Mouse (Mus musculus): ENCODE measurements at regions not wholly inside any gene's neighbourhood (a gene's known extent, or its start where the extent isn't known, plus 50 kb on each side); places are given as distances from the start of the nearest gene placed in this dataset.
A peak's percentile ranks its signal among the peaks of the same experiment; 100 is the strongest.

DNA sequence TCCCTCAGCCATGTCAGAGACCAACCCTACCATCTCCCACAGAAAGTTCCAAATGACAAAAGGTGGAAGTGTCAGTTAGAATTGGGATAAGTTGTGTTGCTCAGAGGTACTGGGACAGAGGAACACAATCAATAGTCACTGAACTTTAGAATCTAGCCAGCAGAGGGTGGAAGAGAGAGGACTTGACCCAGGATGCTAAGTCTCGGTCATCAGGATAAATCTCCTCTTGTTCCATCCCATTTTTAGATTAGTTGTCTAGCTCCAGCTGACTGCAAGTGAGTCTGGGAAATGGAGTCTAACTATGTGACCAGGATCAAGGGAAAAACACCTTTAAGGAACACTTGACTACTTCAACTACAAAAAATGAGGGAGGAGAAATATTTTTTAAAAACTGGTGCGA lies 91.5 kb downstream of the Fam84b start:
- no peak for DNase-seq

GRCm38 (mm10) chr15:60760015-60760437 lies 93.6 kb downstream of the Fam84b start:
- DNase-seq = peak; percentile 69

GRCm38 (mm10) chr15:60754246-60754645 lies 99.3 kb downstream of the Fam84b start:
- no peak for DNase-seq

DNA sequence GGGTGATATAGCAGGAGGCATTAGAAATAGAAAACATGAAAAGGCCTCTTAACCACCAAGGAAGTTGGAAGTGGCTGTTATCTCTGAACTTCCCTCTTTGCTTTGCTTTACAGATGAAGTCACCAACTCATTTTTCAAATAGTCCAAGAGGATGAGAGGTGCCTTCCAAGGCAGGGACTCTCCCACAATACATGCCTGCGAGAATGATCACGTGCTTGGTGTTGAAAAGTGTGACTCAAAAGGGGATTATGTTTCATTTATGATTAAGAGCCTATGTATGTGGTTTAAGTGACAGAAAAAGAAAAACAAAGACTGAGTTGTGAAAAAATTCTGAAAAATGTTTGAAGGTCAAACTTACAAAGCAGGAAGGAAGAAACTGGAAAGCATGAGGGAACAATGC lies 114.0 kb downstream of the Fam84b start:
- no peak for DNase-seq

- no peak for DNase-seq
Measured at GRCm38 (mm10) chr15:60738258-60738657, 115.3 kb downstream of the Fam84b start.

DNA sequence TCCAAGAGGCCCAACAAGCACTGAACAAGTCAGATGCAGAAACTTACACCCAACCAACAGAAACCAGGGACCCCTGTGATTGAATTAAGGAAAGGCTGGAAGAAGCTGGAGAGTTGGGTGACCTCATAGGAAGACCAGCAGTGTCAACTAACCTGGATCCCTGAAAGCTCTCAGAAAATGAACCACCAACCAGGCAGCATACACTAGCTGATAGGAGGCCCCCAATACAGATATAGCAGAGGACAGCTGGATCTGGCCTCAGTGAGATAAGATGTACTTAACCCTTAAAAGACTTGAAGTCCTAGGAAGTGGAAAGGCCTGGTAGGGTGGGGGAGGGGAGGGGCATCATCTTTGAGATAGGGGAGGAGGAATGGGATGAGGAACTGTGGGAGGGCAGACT lies 121.2 kb downstream of the Fam84b start:
- DNase-seq = no peak

- no peak for DNase-seq
Measured at GRCm38 (mm10) chr15:60728754-60729153, 124.8 kb downstream of the Fam84b start.

- DNase-seq = peak; percentile 11
Measured at GRCm38 (mm10) chr15:60728337-60728736, 125.2 kb downstream of the Fam84b start.

DNA sequence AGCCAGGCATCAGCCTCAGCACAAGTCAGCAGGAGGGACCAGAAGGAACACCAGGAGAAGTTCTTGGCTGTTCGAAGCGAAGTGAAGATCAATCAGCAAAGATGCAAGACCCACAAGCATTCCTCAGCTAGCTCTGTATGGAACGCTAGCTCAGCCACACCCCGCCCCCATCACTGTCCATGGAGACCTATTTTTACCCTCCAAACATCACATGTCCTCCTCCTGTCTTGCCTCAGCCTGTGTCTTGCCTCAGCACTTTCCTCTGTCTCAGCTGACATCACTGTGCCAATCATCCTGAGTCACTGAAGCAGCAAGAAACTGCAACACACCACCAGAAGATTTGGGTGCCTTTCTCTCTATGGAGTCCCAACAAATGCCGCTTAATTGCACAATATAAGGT lies 134.2 kb downstream of the Fam84b start:
- no peak for DNase-seq

GRCm38 (mm10) chr15:60708678-60709077 lies 144.9 kb downstream of the Fam84b start:
- peak; percentile 84 for DNase-seq

GRCm38 (mm10) chr15:60706009-60706408 lies 147.6 kb downstream of the Fam84b start:
- DNase-seq = no peak

GRCm38 (mm10) chr15:60701273-60701672 lies 152.3 kb downstream of the Fam84b start:
- DNase-seq = peak; percentile 58

DNA sequence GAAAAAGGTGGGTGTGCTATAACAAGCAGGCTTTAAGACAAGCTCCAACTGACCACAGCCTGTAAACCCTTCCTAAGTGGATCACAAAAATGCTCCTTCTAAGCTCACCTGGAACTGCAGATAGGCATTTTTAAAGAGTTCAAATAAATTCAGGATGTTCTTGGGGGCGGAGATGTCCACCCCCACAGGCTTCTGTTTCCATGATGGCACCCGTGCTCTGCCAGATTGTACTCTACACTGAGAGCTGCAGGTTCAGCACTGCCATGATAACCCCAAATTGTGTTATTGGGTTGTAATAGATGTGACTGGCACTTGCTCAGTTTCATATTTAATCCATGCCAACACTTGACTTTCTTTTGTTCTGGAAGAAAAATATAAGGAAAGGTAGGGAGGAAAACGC lies 158.8 kb downstream of the Fam84b start:
- DNase-seq = no peak

DNA sequence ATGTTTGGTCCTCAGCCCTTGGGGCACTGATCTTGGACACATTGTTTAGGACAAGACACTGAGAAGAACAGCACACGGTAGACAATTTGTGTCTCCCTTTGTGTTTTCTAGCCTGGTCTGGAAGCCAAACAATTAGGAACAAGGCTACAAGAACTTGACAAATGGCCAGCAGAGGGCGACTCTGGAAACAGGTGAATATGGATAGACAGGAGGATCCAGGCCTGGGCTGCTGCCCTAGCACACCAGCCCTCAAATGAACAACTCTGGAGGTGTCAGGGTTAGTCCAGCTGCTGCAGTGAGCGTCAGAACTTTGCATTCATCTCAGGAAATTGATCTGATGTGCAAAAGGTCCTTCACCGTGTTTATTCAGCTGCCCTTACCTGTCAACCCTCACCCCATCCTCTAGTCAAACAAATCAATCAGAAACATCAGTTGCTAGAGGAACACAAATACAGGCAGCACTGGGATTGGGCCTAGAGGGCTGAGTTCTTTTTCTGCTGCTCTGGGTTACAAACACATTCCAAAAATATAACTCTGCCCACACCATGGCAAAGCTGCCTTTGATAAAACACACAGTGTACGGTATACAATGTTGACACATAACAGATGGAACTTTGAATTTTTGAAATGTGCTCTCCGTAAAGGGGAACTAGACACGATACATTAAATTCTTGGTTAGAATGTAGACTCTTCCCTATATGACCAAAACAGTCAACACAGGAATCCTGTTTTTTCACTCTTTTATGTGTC lies 159.7 kb downstream of the Fam84b start:
- peak; percentile 50 for DNase-seq

GRCm38 (mm10) chr15:60692718-60693597 lies 160.6 kb downstream of the Fam84b start:
- peak; percentile 53 for DNase-seq

DNA sequence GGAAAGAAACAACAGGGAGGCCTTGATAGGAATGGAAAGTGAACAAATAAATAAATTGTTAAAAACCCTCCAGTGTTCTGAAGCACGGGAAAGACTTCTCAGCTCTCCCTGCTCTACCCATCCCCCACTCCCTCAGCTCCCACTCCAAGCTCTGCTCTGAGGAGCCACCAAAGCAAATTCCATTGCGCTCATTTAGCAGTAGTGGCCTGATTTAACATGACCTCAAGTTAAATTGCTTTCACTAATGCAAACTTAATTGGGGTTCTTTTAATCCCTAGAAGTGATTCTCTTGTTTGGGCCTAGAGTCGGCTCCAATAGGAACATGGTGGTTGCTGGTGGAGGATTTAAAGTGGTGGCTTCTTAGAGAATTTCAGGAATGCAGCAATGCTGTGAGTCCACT lies 161.4 kb downstream of the Fam84b start:
- DNase-seq = peak; percentile 91

DNA sequence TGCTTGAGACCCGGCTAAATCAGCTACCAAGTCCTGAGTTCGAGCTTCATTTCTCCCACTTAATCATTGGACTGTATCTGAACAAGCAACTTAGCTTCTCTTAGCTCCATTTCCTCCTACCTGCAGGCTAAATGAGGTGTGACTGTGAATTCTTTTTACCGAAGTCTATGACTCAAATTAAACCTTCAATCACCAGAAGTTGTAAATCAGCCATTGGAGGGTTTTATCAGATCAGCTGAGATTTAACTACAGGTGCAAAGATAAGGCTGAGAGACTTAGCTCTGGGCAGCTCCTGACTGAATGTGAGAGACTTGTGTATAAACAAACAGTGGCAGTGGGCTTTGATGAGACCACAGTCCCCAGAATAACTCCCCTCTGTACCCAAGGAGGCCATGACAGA lies 176.2 kb downstream of the Fam84b start:
- no peak for DNase-seq

DNA sequence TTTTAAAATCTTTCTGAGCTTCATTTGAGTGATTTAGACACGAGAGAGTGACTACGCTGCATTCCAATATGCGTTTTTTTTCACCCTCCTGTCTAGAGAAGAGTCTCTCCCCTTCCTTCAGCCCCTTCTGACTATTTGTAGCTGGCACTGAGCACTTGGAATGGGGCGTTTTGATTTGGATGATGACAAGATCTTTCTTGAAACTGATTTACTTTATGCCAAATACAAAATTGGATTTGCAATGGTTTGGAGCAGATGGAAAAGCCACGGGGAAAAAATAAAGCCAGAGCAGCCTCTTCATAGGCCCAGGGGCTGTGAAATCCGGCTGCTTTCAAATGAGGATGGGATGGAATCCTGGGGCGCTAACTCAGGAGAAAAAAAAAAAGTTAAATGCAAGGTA lies 196.0 kb downstream of the Fam84b start:
- no peak for DNase-seq

DNA sequence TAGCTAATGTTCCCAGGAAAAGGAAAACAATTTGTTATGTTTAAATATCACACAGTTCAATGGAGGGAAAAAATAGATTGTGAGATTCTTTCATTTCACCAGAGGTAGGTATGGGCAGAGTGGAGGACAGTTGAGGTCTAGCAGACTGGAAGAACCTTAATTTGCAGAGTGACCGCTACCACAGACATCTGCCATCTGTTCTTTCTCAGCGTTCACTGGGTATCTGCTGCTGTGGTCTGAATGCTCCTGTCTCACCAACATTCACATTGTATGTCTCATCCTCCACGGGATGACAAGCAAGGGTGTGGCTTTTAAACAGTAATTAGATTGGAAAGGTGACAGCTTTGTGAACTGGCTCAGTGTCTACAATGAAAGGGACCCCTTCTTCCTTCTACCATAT lies 198.5 kb downstream of the Fam84b start:
- no peak for DNase-seq

GRCm38 (mm10) chr15:60649252-60649651 lies 204.3 kb downstream of the Fam84b start:
- DNase-seq = no peak

- DNase-seq = no peak
Measured at GRCm38 (mm10) chr15:60641770-60642169, 211.8 kb downstream of the Fam84b start.

DNA sequence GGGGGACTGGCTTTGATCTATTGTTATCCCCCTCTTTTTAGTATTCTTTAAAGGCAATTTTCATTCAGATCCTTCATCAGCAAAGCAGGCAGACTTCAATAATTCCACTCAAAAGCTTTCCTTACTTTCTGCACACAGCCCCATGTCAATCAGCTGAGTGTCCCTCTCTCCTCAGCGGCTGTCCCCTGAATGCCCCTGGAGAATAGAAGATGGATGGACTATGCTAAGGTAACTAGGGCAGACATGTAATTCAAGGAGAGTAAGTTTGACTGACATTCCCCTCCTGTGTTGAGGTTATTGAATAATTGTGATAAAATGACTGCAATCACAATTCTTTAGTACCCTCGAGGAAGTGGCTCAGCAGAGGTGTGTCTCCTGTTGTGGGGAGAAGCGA lies 220.1 kb downstream of the Fam84b start:
- no peak for DNase-seq

DNA sequence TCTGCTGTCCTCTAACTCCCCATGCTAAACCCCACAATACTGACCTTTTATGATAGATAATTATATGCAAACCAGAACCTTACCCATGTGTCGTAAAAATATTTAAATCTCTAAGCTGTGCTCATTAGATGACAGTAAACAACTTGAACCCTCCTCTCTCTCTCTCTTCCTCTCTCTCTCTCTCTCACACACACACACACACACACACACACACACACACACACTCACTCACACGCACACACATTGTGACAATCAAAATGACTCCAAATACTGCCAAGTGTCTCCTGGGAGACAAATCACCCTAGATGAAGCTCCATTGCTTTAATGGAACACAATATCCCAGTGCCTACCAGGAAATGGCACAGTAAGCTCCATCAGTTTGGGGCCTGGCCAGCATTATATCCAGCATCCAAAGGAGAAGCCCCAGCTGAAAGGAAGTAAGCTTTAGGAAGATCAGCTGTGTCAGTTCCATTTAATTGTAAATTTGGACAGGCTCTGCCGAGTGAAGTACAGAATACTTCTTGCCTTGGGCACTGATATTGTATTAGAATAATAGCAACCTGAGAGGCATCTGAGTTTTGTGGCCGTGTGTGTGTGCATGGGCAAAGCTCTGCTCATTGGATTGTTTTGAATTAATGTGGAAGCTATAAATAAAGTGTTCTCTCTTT lies 220.7 kb downstream of the Fam84b start:
- DNase-seq = peak; percentile 11
